Mouse (Mus musculus) neural tube, embryonic 11.5 days (tissue): ENCODE results near the gene Nkx2-3. TPM values are rescaled to one million over a fixed set of nuclear protein-coding genes. Genes with fewer than 3 reads are reported as not detected.

ENCODE experiments used
- ATAC-seq: fragments of 200-750 bp; cut with Nextera tagmentation; 2 replicates; pipeline ENCODE4 v1.8.0; 2017; ENCODE audit warnings: moderate number of reproducible peaks, mild to moderate bottlenecking, moderate TSS enrichment, moderate library complexity; ENCODE audit not compliant: insufficient read depth, low FRiP score, low TSS enrichment
- DNase-seq: peaks from one replicate; pipeline ENCODE4 v3.0.0-alpha.2; 2015; ENCODE audit warnings: low spot score
- H3K27ac ChIP-seq: fragments of 300-500 bp; sonication (generic); 2 replicates; pipeline ENCODE4 v1.5.1; 2014; ENCODE audit warnings: low read depth, mild to moderate bottlenecking, low read length
- H3K27me3 ChIP-seq: fragments of 300-500 bp; sonication (generic); 2 replicates; pipeline ENCODE4 v1.6.1; 2014; ENCODE audit warnings: mild to moderate bottlenecking, low read length, mixed read lengths; ENCODE audit not compliant: control insufficient read depth, insufficient read depth
- H3K36me3 ChIP-seq: fragments of 300-500 bp; sonication (generic); 2 replicates; pipeline ENCODE4 v1.6.1; 2014; ENCODE audit warnings: mild to moderate bottlenecking, low read length, moderate library complexity, mixed read lengths; ENCODE audit not compliant: control insufficient read depth, insufficient read depth
- H3K4me1 ChIP-seq: fragments of 300-500 bp; sonication (generic); 2 replicates; pipeline ENCODE4 v1.6.1; 2014; ENCODE audit warnings: low read length, mixed read lengths; ENCODE audit not compliant: control insufficient read depth, insufficient read depth
- H3K4me2 ChIP-seq: fragments of 300-500 bp; sonication (generic); 2 replicates; pipeline ENCODE4 v1.6.1; 2014; ENCODE audit warnings: low read depth, mild to moderate bottlenecking, moderate library complexity
- H3K4me3 ChIP-seq: fragments of 300-500 bp; sonication (generic); 2 replicates; pipeline ENCODE4 v1.5.1; 2014; ENCODE audit warnings: low read depth, low read length
- H3K9ac ChIP-seq: fragments of 300-500 bp; sonication (generic); 2 replicates; pipeline ENCODE4 v1.6.1; 2014; ENCODE audit warnings: mild to moderate bottlenecking, low read length
- H3K9me3 ChIP-seq: fragments of 300-500 bp; sonication (generic); 2 replicates; pipeline ENCODE4 v1.6.1; 2016; ENCODE audit warnings: low read length; ENCODE audit not compliant: control insufficient read depth
- WGBS: fragments of 180-500 bp; shearing (Covaris S2); extraction: QIAGEN DNeasy Blood & Tissue Kit; methylation state at CpG from one replicate; pipeline ENCODE4 v1.1.7; 2014; 5-methylcytosine and 5-hydroxymethylcytosine counted together
- polyA plus RNA-seq: library from polyadenylated mRNA; unstranded; fragments of >200 nt; fragmentation: Nextera tagmentation; extraction: Ambion mirVana; gene quantifications from 2 replicates; pipeline ENCODE4 v1.2.1, GENCODE M21; 2014

Gene Nkx2-3
- polyA plus RNA-seq, 1 experiment from 2014 or later, result 0.11 TPM

- Histone ChIP-seq H3K27ac (no peak overlapping the region), H3K9me3 (no peaks in the 10 kb centered on the region), H3K27me3 (peaks cover 97% of the 10 kb centered on the region), H3K36me3 (no peaks in the 10 kb centered on the region), H3K4me3 (no peak overlapping the region), H3K4me1 (peaks cover 9% of the 10 kb centered on the region; the same call in 1 of the 2 replicates), H3K9ac (no peak overlapping the region), H3K4me2 (no peak overlapping the region)
- WGBS, result 2% methylated on average over 25 of the region's 25 CpGs
- no peak for DNase-seq
- ATAC-seq, result no peak
These were observed 2.4 kb upstream of the Nkx2-3 start for GRCm38 (mm10) chr19:43609458-43610330.

DNA sequence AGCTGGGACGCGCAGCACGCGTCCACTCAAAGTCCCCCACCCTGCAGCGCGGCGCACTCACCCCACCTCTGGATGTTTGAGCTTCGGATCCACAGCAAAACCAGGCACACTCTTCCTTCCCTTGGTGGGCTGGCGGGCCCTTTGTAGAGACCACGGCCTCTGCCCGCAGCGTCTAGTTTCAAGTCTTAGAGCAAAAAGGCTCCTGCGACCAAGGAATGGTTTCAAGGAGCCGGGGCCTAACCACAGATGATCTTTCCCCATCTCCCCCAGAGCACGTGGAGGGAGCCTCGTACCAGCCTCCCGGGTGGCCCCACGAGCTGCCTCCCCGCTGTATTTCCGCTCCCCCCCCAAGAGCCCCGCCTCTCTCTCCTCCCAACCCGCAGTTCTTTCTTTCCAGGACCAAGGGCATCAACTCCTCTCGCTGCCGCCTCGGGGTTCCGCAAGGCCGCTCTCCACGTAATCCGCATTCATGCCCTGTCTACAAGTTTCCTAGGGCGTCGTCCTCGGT, 1.7 kb upstream of the Nkx2-3 start:
- Histone ChIP-seq H3K4me3 (no peak overlapping the region), H3K4me1 (peaks cover 12% of the 10 kb centered on the region; the same call in 1 of the 2 replicates)

GRCm38 (mm10) chr19:43611110-43611509, 1.0 kb upstream of the Nkx2-3 start:
- Histone ChIP-seq H3K36me3 (no peaks in the 10 kb centered on the region), H3K4me3 (no peak overlapping the region), H3K9ac (no peak overlapping the region), H3K27me3 (peaks cover 96% of the 10 kb centered on the region), H3K27ac (no peak overlapping the region), H3K4me2 (no peak overlapping the region), H3K9me3 (no peaks in the 10 kb centered on the region), H3K4me1 (peaks cover 16% of the 10 kb centered on the region)
- DNase-seq, result no peak
- WGBS, result under 1% methylated on average over 8 of the region's 8 CpGs
- ATAC-seq, result no peak

More for the DNA sequence above, 1.7 kb upstream of the Nkx2-3 start:
- DNase-seq (peak; percentile 45), ATAC-seq (no peak)
- Histone ChIP-seq H3K4me2 (no peak overlapping the region), H3K27ac (no peak overlapping the region), H3K9me3 (no peaks in the 10 kb centered on the region), H3K36me3 (no peaks in the 10 kb centered on the region), H3K9ac (no peak overlapping the region), H3K27me3 (peaks cover 96% of the 10 kb centered on the region)
- 0% methylated on average over 32 of the region's 32 CpGs for WGBS

DNA sequence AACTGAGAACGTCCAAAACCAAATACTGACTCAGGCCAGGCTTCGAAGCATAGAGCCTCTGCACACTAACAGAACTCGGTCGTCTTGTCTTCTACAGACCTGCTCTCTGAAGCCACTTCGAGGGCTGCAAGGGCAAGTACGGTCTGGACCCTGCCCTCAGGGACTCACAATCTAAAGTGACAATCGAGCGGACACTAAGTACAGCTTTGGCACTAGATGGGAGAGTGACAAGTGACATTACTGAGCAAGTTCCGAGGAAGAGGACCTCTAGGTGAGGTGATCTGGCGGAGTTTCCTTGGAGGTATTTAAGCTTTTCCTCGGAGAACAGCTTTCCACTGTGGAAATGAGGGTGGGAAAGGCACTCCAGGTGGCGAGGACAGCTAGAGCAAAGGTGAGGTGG, 564 bp upstream of the Nkx2-3 start:
- Histone ChIP-seq H3K4me2 (no peak overlapping the region), H3K9me3 (no peaks in the 10 kb centered on the region), H3K4me1 (peaks cover 16% of the 10 kb centered on the region), H3K27ac (no peak overlapping the region), H3K27me3 (peaks cover 95% of the 10 kb centered on the region), H3K36me3 (no peaks in the 10 kb centered on the region), H3K9ac (no peak overlapping the region), H3K4me3 (no peak overlapping the region)
- ATAC-seq (no peak), DNase-seq (peak; percentile 46)
- 2% methylated on average over 12 of the region's 12 CpGs for WGBS

- peak overlapping the region; percentile 32 for H3K4me2 ChIP-seq
- H3K27me3 ChIP-seq, result peaks cover 95% of the 10 kb centered on the region
- peak; percentile 61 for DNase-seq
- no peaks in the 10 kb centered on the region for H3K9me3 ChIP-seq
- ATAC-seq, result no peak
- no peak overlapping the region for H3K9ac ChIP-seq
- under 1% methylated on average over 23 of the region's 23 CpGs for WGBS
- H3K4me1 ChIP-seq, result peaks cover 16% of the 10 kb centered on the region
- no peak overlapping the region for H3K27ac ChIP-seq
- H3K4me3 ChIP-seq, result peak overlapping the region; percentile 13; the same call in 1 of the 2 replicates
- H3K36me3 ChIP-seq, result no peaks in the 10 kb centered on the region
These were observed 411 bp downstream of the Nkx2-3 start for GRCm38 (mm10) chr19:43612501-43612971.

- no peak overlapping the region for H3K9ac ChIP-seq
- DNase-seq, result no peak
- peaks cover 96% of the 10 kb centered on the region for H3K27me3 ChIP-seq
- no peak overlapping the region for H3K4me3 ChIP-seq
- peaks cover 16% of the 10 kb centered on the region for H3K4me1 ChIP-seq
- H3K36me3 ChIP-seq, result no peaks in the 10 kb centered on the region
- H3K4me2 ChIP-seq, result no peak overlapping the region
- under 1% methylated on average over 26 of the region's 26 CpGs for WGBS
- no peak overlapping the region for H3K27ac ChIP-seq
- H3K9me3 ChIP-seq, result no peaks in the 10 kb centered on the region
- no peak for ATAC-seq
These were observed 1.4 kb downstream of the Nkx2-3 start for GRCm38 (mm10) chr19:43613293-43614130.

GRCm38 (mm10) chr19:43614341-43615073, 2.4 kb downstream of the Nkx2-3 start:
- Histone ChIP-seq H3K27me3 (peaks cover 98% of the 10 kb centered on the region), H3K4me1 (peaks cover 16% of the 10 kb centered on the region), H3K4me2 (peak overlapping the region; percentile 40), H3K4me3 (peak overlapping the region; percentile 25), H3K9me3 (no peaks in the 10 kb centered on the region), H3K9ac (no peak overlapping the region), H3K27ac (no peak overlapping the region), H3K36me3 (no peaks in the 10 kb centered on the region)
- WGBS, result under 1% methylated on average over 77 of the region's 92 CpGs
- DNase-seq (no peak), ATAC-seq (no peak)

DNA sequence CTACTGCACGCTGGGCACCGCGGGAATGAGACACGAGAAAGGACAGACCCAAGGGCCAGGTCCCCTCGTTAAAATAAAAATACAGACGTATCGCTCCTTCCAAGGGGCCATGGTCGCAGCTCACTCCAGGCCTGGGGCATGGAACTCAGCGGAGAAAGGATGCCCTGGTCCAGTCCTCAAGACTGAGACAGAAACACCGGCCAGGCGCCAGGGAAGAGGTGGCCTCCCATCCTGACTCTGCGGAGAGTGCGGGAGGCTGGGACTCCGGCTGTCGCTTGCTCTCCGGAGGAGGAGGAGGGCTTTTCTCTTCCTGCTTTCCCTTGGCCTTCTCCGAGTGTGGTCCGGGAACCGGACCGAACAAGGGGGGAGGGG, 2.9 kb downstream of the Nkx2-3 start:
- Histone ChIP-seq H3K27ac (no peak overlapping the region), H3K9ac (no peak overlapping the region), H3K27me3 (peaks cover 98% of the 10 kb centered on the region), H3K4me1 (peaks cover 16% of the 10 kb centered on the region), H3K4me3 (peak overlapping the region; percentile 25), H3K9me3 (no peaks in the 10 kb centered on the region), H3K36me3 (no peaks in the 10 kb centered on the region), H3K4me2 (peak overlapping the region; percentile 40)
- WGBS, result 0% methylated on average over 20 of the region's 20 CpGs
- no peak for ATAC-seq
- DNase-seq, result peak; percentile 72
